Mouse (Mus musculus) lung, postnatal 0 days (tissue): ENCODE measurements around the gene Gjc2. TPM values are rescaled to one million over a fixed set of nuclear protein-coding genes. Genes with fewer than 3 reads are reported as not detected.

Experiments
- ATAC-seq: fragments of 200-750 bp; cut with Nextera tagmentation; 2 replicates; pipeline ENCODE4 v1.8.0; 2017; ENCODE audit warnings: moderate library complexity
- DNase-seq: peaks from one replicate; pipeline ENCODE4 v3.0.0-alpha.2; 2016; ENCODE audit warnings: low spot score
- H3K27ac ChIP-seq: fragments of 300-500 bp; sonication (generic); 2 replicates; pipeline ENCODE4 v1.5.1; 2014; ENCODE audit warnings: antibody characterized with exemption, mild to moderate bottlenecking, low read length, mixed read lengths
- H3K27me3 ChIP-seq: fragments of 300-500 bp; sonication (generic); replicated peaks from 2 replicates; pipeline ENCODE4 v1.6.1; 2014; ENCODE audit warnings: low read length, mixed read lengths; ENCODE audit not compliant: insufficient read depth
- H3K36me3 ChIP-seq: fragments of 300-500 bp; sonication (generic); 2 replicates; pipeline ENCODE4 v1.6.1; 2014; ENCODE audit warnings: low read length, mixed read lengths; ENCODE audit not compliant: insufficient read depth
- H3K4me1 ChIP-seq: fragments of 300-500 bp; sonication (generic); 2 replicates; pipeline ENCODE4 v1.6.1; 2014; ENCODE audit warnings: antibody characterized with exemption, low read depth, low read length, mixed read lengths; ENCODE audit not compliant: insufficient read depth
- H3K4me2 ChIP-seq: fragments of 300-500 bp; sonication (generic); replicated peaks from 2 replicates; pipeline ENCODE4 v1.6.1; 2014; ENCODE audit warnings: low read depth, mild to moderate bottlenecking, low read length, moderate library complexity, mixed read lengths
- H3K4me3 ChIP-seq: fragments of 300-500 bp; sonication (generic); 2 replicates; pipeline ENCODE4 v1.5.1; 2014; ENCODE audit warnings: low read depth, low read length
- H3K9ac ChIP-seq: fragments of 300-500 bp; sonication (generic); replicated peaks from 2 replicates; pipeline ENCODE4 v1.6.1; 2014; ENCODE audit warnings: low read depth, mild to moderate bottlenecking
- H3K9me3 ChIP-seq: fragments of 300-500 bp; sonication (generic); 2 replicates; pipeline ENCODE4 v1.6.1; 2016; ENCODE audit warnings: low read length, mixed read lengths
- CTCF ChIP-seq: IDR thresholded peaks from 2 replicates; pipeline ENCODE4 v1.5.1; 2016; ENCODE audit warnings: antibody characterized with exemption, mild to moderate bottlenecking
- EP300 ChIP-seq: IDR thresholded peaks from 2 replicates; pipeline ENCODE4 v1.6.1; 2016; ENCODE audit warnings: antibody characterized with exemption, mild to moderate bottlenecking, control low read depth
- WGBS: fragments of 180-500 bp; shearing (Covaris S2); extraction: QIAGEN DNeasy Blood & Tissue Kit; methylation state at CpG from one replicate; pipeline ENCODE4 v1.1.7; 2014; 5-methylcytosine and 5-hydroxymethylcytosine counted together
- polyA plus RNA-seq: library from polyadenylated mRNA; unstranded; fragments of >200 nt; fragmentation: Nextera tagmentation; extraction: Ambion mirVana; gene quantifications from 2 replicates; pipeline ENCODE4 v1.2.1, GENCODE M21; 2015

Gjc2 gene
- polyA plus RNA-seq, 1 experiment from 2014 or later: 1.8 TPM

GRCm38 (mm10) chr11:59165616-59166241 lies 17.3 kb downstream of the Gjc2 start:
- WGBS: 45% methylated on average over 2 of the region's 2 CpGs
- DNase-seq (peak; percentile 24), ATAC-seq (no peak)
- Histone ChIP-seq H3K9ac (no peak overlapping the region), H3K4me1 (peaks cover 15% of the 10 kb centered on the region), H3K4me2 (no peak overlapping the region), H3K9me3 (no peaks in the 10 kb centered on the region), H3K27me3 (no peaks in the 10 kb centered on the region), H3K27ac (no peak overlapping the region), H3K4me3 (no peak overlapping the region), H3K36me3 (no peaks in the 10 kb centered on the region)
- TF ChIP-seq EP300 (no peak), CTCF (no peak)

- no peaks in the 10 kb centered on the region for H3K27me3 ChIP-seq
- peaks cover 15% of the 10 kb centered on the region for H3K4me1 ChIP-seq
- H3K9ac ChIP-seq: no peak overlapping the region
- peak overlapping the region; percentile 100 for H3K27ac ChIP-seq
- H3K4me3 ChIP-seq: no peak overlapping the region
- peak overlapping the region; percentile 60; the same call in 1 of the 2 replicates for H3K4me2 ChIP-seq
- H3K9me3 ChIP-seq: no peaks in the 10 kb centered on the region
- ATAC-seq: no peak
- 71% methylated on average over 9 of the region's 9 CpGs for WGBS
- no peak for TF ChIP-seq EP300
- TF ChIP-seq CTCF: no peak
- no peaks in the 10 kb centered on the region for H3K36me3 ChIP-seq
- DNase-seq: no peak
These were observed 18.6 kb downstream of the Gjc2 start for GRCm38 (mm10) chr11:59164384-59164783.

GRCm38 (mm10) chr11:59163255-59164236 lies 19.5 kb downstream of the Gjc2 start, which contains the start of gene Iba57:
Gene Iba57, minus strand, starts transcription at chr11:59163739.
- ATAC-seq (peak; percentile 98), DNase-seq (peak; percentile 100)
- H3K4me3 ChIP-seq: peak within 1 kb of the TSS; percentile 60
- TF ChIP-seq CTCF (peak; percentile 47), EP300 (peak; percentile 83)
- H3K27ac ChIP-seq: peak within 1 kb of the TSS; percentile 100
- peaks cover 15% of the 10 kb centered on the region for H3K4me1 ChIP-seq
- H3K9ac ChIP-seq: peak within 1 kb of the TSS; percentile 65
- no peaks in the 10 kb centered on the region for H3K36me3 ChIP-seq
- no peaks in the 10 kb centered on the region for H3K27me3 ChIP-seq
- peak within 1 kb of the TSS; percentile 60 for H3K4me2 ChIP-seq
- 2% methylated on average over 55 of the region's 68 CpGs for WGBS
- no peaks in the 10 kb centered on the region for H3K9me3 ChIP-seq

- Histone ChIP-seq H3K9me3 (no peaks in the 10 kb centered on the region), H3K27me3 (no peaks in the 10 kb centered on the region), H3K4me3 (peak overlapping the region; percentile 60), H3K9ac (0 out of 2 replicates have a peak overlapping the region, but pooled peaks have one; percentile 16), H3K4me1 (peaks cover 15% of the 10 kb centered on the region), H3K4me2 (peak overlapping the region; percentile 60), H3K36me3 (peaks cover 8% of the 10 kb centered on the region; the same call in 1 of the 2 replicates), H3K27ac (peak overlapping the region; percentile 100)
- ATAC-seq: no peak
- WGBS: 47% methylated on average over 9 of the region's 9 CpGs
- DNase-seq: no peak
- TF ChIP-seq EP300 (no peak), CTCF (no peak)
These were observed 20.4 kb downstream of the Gjc2 start for GRCm38 (mm10) chr11:59162443-59163254.

- Histone ChIP-seq H3K4me3 (no peak overlapping the region), H3K27me3 (no peaks in the 10 kb centered on the region), H3K4me2 (no peak overlapping the region), H3K9ac (no peak overlapping the region), H3K36me3 (peaks cover 8% of the 10 kb centered on the region; the same call in 1 of the 2 replicates), H3K27ac (peak overlapping the region; percentile 35), H3K4me1 (peaks cover 15% of the 10 kb centered on the region), H3K9me3 (no peaks in the 10 kb centered on the region)
- peak; percentile 68 for DNase-seq
- WGBS: 66% methylated on average over 5 of the region's 5 CpGs
- peak; percentile 46 for TF ChIP-seq CTCF
- TF ChIP-seq EP300: no peak
- no peak for ATAC-seq
These were observed 21.6 kb downstream of the Gjc2 start for GRCm38 (mm10) chr11:59161398-59161797.
